Mouse (Mus musculus) mature B cell (primary cell): ENCODE data around the gene Gm10801.
"Not testable (repeated sequence)": the region's sequence is repeated elsewhere in the genome, so short reads cannot be mapped to it uniquely, and the experiment has no call there.

Experiments
- in situ Hi-C: fragments of 300-500 bp; cut with MboI; formaldehyde crosslinking; loops from 2 replicates; pipeline ENCODE4 v1.14.3; 2019

Gm10801 gene

GRCm38 (mm10) chr2:98661937-98662336 is at the start of gene Gm10801:
TSS of gene Gm10801 (plus strand) at chr2:98662237.
- in situ Hi-C loops, result not testable (repeated sequence)

GRCm38 (mm10) chr2:98667201-98667600 is 5.2 kb downstream of the Gm10801 start, which contains the start of gene Gm10800:
TSS of gene Gm10800 (minus strand) at chr2:98667301.
- in situ Hi-C loops, result not testable (repeated sequence)

- in situ Hi-C loops, result no loop called here
Observed at GRCm38 (mm10) chr2:98697533-98697932, 35.5 kb downstream of the Gm10801 start.
